Mouse (Mus musculus) limb, embryonic 12.5 days (tissue): ENCODE results near the gene Zfp574. TPM values are rescaled to one million over a fixed set of nuclear protein-coding genes. Genes with fewer than 3 reads are reported as not detected.

Experiments used
- ATAC-seq: fragments of 200-750 bp; cut with Nextera tagmentation; 2 replicates; pipeline ENCODE4 v1.8.0; 2017; ENCODE audit warnings: low read depth, moderate TSS enrichment; ENCODE audit not compliant: insufficient number of reproducible peaks, insufficient read depth, low FRiP score, low TSS enrichment
- H3K27ac ChIP-seq: fragments of 300-500 bp; sonication (generic); 2 replicates; pipeline ENCODE4 v1.5.1; 2016; ENCODE audit warnings: mild to moderate bottlenecking, moderate library complexity
- H3K27me3 ChIP-seq: fragments of 300-500 bp; sonication (generic); 2 replicates; pipeline ENCODE4 v1.6.1; 2016; ENCODE audit warnings: mild to moderate bottlenecking, moderate library complexity
- H3K36me3 ChIP-seq: fragments of 300-500 bp; sonication (generic); 2 replicates; pipeline ENCODE4 v1.6.1; 2016; ENCODE audit warnings: mild to moderate bottlenecking, moderate library complexity
- H3K4me1 ChIP-seq: fragments of 300-500 bp; sonication (generic); replicated peaks from 2 replicates; pipeline ENCODE4 v1.6.1; 2016
- H3K4me2 ChIP-seq: fragments of 300-500 bp; sonication (generic); 2 replicates; pipeline ENCODE4 v1.6.1; 2016; ENCODE audit warnings: mild to moderate bottlenecking, moderate library complexity
- H3K4me3 ChIP-seq: fragments of 300-500 bp; sonication (generic); replicated peaks from 2 replicates; pipeline ENCODE4 v1.5.1; 2016; ENCODE audit warnings: mild to moderate bottlenecking
- H3K9ac ChIP-seq: fragments of 300-500 bp; sonication (generic); replicated peaks from 2 replicates; pipeline ENCODE4 v1.6.1; 2016; ENCODE audit warnings: mild to moderate bottlenecking, moderate library complexity
- H3K9me3 ChIP-seq: fragments of 300-500 bp; sonication (generic); 2 replicates; pipeline ENCODE4 v1.6.1; 2016; ENCODE audit warnings: mild to moderate bottlenecking, moderate library complexity
- WGBS: fragments of 180-500 bp; shearing (Covaris S2); methylation state at CpG from one replicate; pipeline ENCODE4 v1.1.7; 2016; 5-methylcytosine and 5-hydroxymethylcytosine counted together
- microRNA-seq: library from miRNA; unstranded; fragments of <30 nt; microRNA quantifications from one replicate; pipeline ENCODE4, GENCODE M21; 2017
- polyA plus RNA-seq: library from polyadenylated mRNA; unstranded; fragments of >200 nt; fragmentation: Nextera tagmentation; extraction: Ambion mirVana; gene quantifications from 2 replicates; pipeline ENCODE4 v1.2.1, GENCODE M21; 2016

Gene Zfp574
- polyA plus RNA-seq, 1 experiment from 2014 or later: 40.9 TPM

- ATAC-seq: no peak
- H3K9me3 ChIP-seq: no peaks in the 10 kb centered on the region
- H3K4me1 ChIP-seq: peaks cover 6% of the 10 kb centered on the region; the same call in 1 of the 2 replicates
- no peaks in the 10 kb centered on the region for H3K36me3 ChIP-seq
- no peak overlapping the region for H3K4me3 ChIP-seq
- peaks cover 24% of the 10 kb centered on the region for H3K27me3 ChIP-seq
- no peak overlapping the region for H3K27ac ChIP-seq
- H3K4me2 ChIP-seq: no peak overlapping the region
- no peak overlapping the region for H3K9ac ChIP-seq
- 62% methylated on average over 15 of the region's 25 CpGs for WGBS
Measured at GRCm38 (mm10) chr7:25120061-25120834, 47.9 kb downstream of the Zfp574 start.

DNA sequence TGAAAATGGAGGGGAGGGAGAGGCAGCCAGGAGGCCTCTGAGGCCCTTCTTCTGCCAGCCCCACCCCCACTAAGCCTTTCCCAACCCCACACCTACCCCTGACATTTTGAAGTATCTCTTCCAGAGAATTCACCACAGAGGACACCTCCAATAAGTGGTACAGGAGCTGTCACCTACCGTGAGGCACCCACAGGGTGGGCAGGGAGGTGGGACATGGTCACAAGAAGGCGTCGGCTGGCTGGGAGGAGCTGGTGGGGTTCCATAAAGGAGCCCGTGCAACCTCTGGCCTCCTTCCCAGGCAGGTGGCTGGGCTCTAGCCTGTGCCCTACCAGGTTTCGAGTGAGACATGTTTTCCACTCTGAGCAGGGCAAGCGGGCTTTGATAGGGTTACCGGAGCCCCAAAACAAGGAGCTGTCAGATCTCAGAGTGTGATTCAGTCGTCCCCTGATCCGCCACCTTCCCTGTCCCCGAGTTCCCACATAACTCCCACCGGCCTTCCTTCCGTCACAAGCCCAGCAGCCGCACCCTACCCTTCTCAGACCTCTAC is 48.9 kb downstream of the Zfp574 start:
- WGBS: 62% methylated on average over 13 of the region's 13 CpGs
- no peak for ATAC-seq
- H3K4me3 ChIP-seq: no peak overlapping the region

DNA sequence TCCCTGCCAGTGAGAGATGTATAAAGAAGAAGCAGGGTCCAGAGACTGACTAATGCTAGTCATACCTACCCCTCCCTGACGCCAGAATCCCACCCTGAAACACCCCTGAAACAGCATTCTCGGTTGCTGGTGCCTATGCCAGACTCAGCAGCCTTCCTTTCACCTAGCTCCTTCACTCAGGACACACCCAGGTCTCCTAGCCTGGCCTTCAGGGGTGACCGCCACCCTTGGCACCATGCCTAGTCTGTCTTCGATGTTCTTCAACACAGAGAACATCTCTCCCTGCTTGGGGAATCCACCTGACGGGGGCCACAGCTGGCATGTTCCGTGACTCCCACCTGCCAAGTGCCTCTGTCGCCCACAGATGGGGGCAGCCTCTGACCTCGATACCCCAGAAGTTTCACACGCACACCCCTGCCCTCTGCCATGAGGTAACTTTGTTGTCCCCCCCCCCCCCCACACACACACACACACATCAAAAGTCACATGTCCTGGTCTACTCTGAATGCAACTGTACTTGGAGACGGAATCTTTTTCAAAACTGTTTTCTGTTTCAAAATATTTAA is 53.4 kb downstream of the Zfp574 start:
- ATAC-seq: no peak
- H3K27ac ChIP-seq: no peak overlapping the region

More for the DNA sequence above, 48.9 kb downstream of the Zfp574 start:
- Histone ChIP-seq H3K36me3 (no peaks in the 10 kb centered on the region), H3K9ac (no peak overlapping the region), H3K27me3 (peaks cover 14% of the 10 kb centered on the region), H3K4me1 (0 out of 2 replicates have a peak, but pooled peaks cover 2% of the 10 kb centered on the region), H3K9me3 (no peaks in the 10 kb centered on the region), H3K4me2 (no peak overlapping the region), H3K27ac (no peak overlapping the region)

DNA sequence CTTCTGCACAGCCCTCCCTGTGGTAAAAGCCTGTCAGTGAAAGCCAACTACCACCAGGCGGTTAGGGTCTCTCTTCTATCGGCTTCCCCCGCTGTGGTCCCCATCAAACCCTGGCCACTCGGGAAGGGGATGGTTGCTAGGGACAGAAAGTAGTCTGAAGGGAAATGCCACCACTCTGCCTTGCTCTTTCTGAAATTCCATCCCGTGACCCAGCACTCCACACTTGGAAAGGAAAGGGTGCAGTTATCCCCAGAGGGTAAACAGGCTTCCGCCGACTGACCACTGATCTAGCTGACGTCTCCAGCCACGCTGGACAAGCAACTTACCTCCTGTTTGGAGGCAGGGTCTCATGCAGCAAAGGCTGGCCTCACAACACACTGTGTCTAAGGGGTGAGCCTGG is 55.6 kb downstream of the Zfp574 start:
- Histone ChIP-seq H3K4me2 (no peak overlapping the region), H3K27ac (no peak overlapping the region), H3K36me3 (no peaks in the 10 kb centered on the region), H3K9ac (no peak overlapping the region), H3K9me3 (no peaks in the 10 kb centered on the region), H3K27me3 (peaks cover 40% of the 10 kb centered on the region), H3K4me1 (peaks cover 9% of the 10 kb centered on the region; the same call in 1 of the 2 replicates), H3K4me3 (no peak overlapping the region)
- no peak for ATAC-seq
- 73% methylated on average over 9 of the region's 9 CpGs for WGBS

More for the DNA sequence above, 53.4 kb downstream of the Zfp574 start:
- Histone ChIP-seq H3K27me3 (peaks cover 26% of the 10 kb centered on the region), H3K4me1 (no peaks in the 10 kb centered on the region), H3K9me3 (no peaks in the 10 kb centered on the region), H3K4me2 (no peak overlapping the region), H3K36me3 (no peaks in the 10 kb centered on the region), H3K4me3 (no peak overlapping the region), H3K9ac (no peak overlapping the region)
- 83% methylated on average over 10 of the region's 10 CpGs for WGBS

DNA sequence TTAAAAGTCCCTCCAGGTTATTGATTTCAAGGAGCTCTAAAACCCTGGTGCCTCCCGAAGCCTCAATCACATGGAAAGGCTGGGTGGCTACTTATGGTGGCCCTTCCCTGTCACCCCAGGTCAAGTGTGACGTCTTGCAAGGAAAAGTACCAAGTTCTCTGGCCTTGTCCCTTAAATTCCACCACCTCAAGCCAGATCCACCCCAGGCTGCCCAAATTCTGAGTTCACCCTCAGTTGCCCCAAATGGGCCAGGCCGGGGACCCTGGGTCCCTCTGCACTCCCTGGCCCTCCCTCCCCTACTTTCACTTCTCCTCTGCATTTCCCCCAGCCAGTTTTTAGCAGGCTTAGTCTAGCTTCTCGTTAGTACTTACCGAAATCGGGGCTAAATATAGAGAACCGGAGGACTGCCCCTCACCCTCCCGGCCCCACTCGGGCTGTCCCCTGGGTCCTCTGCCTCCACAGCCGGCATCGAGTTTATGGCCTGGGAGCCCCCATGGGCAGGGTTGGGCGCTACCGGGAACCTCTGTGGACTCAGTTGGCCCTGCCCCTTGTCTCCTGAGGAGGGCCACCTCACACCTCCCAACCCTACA is 57.1 kb downstream of the Zfp574 start:
- 50% methylated on average over 13 of the region's 13 CpGs for WGBS
- H3K4me1 ChIP-seq: peaks cover 9% of the 10 kb centered on the region; the same call in 1 of the 2 replicates
- H3K27ac ChIP-seq: no peak overlapping the region
- peaks cover 55% of the 10 kb centered on the region for H3K27me3 ChIP-seq
- no peak overlapping the region for H3K4me2 ChIP-seq
- H3K36me3 ChIP-seq: no peaks in the 10 kb centered on the region
- no peak overlapping the region for H3K9ac ChIP-seq
- no peak for ATAC-seq
- no peaks in the 10 kb centered on the region for H3K9me3 ChIP-seq
- no peak overlapping the region for H3K4me3 ChIP-seq

GRCm38 (mm10) chr7:25130565-25130964 is 58.2 kb downstream of the Zfp574 start:
- ATAC-seq: no peak
- Histone ChIP-seq H3K4me3 (no peak overlapping the region), H3K27me3 (peaks cover 66% of the 10 kb centered on the region), H3K9me3 (peaks cover 2% of the 10 kb centered on the region), H3K4me2 (no peak overlapping the region), H3K9ac (no peak overlapping the region), H3K27ac (no peak overlapping the region), H3K4me1 (peaks cover 9% of the 10 kb centered on the region; the same call in 1 of the 2 replicates), H3K36me3 (no peaks in the 10 kb centered on the region)
- 77% methylated on average over 11 of the region's 11 CpGs for WGBS

GRCm38 (mm10) chr7:25131247-25131646 is 58.9 kb downstream of the Zfp574 start:
- Histone ChIP-seq H3K4me2 (no peak overlapping the region), H3K36me3 (no peaks in the 10 kb centered on the region), H3K9me3 (peaks cover 5% of the 10 kb centered on the region), H3K27ac (no peak overlapping the region), H3K27me3 (peaks cover 72% of the 10 kb centered on the region), H3K4me3 (no peak overlapping the region), H3K9ac (no peak overlapping the region), H3K4me1 (peaks cover 9% of the 10 kb centered on the region; the same call in 1 of the 2 replicates)
- ATAC-seq: no peak
- WGBS: 90% methylated on average over 11 of the region's 11 CpGs

DNA sequence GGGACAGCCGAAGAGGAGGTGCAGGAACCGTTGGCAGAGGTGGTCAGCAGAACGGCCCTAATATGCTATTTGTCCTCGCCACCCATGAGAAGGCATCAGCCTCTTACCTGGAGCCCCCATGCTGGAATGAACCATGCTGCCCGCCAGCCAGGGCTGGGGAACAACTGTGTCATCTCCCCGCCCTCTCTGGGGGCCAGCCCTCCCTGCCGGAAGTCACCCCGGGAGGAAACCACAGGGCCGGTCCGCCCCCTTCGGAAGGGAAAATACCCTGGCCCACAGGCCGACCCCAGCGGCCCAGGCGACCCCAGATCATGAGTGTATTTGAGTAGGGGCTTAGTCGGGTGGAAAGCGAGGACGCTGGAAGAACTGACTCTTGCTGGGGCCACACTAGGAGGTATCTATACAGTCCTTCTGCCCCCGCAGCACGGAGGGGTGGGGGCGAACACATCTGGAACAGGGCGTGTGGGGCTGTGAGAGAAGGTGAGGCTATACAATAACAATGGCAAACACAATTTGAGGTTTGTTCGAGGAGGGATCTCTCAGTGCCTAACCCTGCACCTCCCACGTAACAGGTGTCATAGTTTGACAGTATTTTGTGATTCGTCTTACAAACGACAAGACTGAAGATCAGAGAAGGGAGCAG is 60.1 kb downstream of the Zfp574 start:
- H3K9me3 ChIP-seq: peaks cover 5% of the 10 kb centered on the region
- 0 out of 2 replicates have a peak overlapping the region, but pooled peaks have one; percentile 7 for H3K4me3 ChIP-seq
- no peak overlapping the region for H3K9ac ChIP-seq
- H3K4me1 ChIP-seq: peaks cover 9% of the 10 kb centered on the region; the same call in 1 of the 2 replicates
- H3K27me3 ChIP-seq: peaks cover 75% of the 10 kb centered on the region
- peak overlapping the region; percentile 34; the same call in 1 of the 2 replicates for H3K4me2 ChIP-seq
- no peaks in the 10 kb centered on the region for H3K36me3 ChIP-seq
- ATAC-seq: 0 out of 2 replicates have a peak, but pooled peaks have one; percentile 19
- no peak overlapping the region for H3K27ac ChIP-seq
- WGBS: 8% methylated on average over 25 of the region's 25 CpGs

Small RNA genes within 50 kb of the gene (microRNA-seq; reads per million reads assigned to microRNA genes)
- not detected for gene Mir6537

Other genes starting within 250 kb of the Zfp574 start
- 14.2 and 22.2 TPM in 2 replicates for gene Gm9844, start 210.4 kb upstream of the Zfp574 start, polyA plus RNA-seq
- not detected in 2 replicates for gene Lypd4, start 202.6 kb upstream of the Zfp574 start, polyA plus RNA-seq
- not detected in 2 replicates for gene Dmrtc2, start 202.5 kb upstream of the Zfp574 start, polyA plus RNA-seq
- gene Rps19, start 188.2 kb upstream of the Zfp574 start, polyA plus RNA-seq: 2,324 and 2,343 TPM in 2 replicates
- gene Cd79a, start 175.2 kb upstream of the Zfp574 start, polyA plus RNA-seq: 0.51 and 0.86 TPM in 2 replicates
- gene Arhgef1, start 169.7 kb upstream of the Zfp574 start, polyA plus RNA-seq: 119 and 126 TPM in 2 replicates
- not detected in 2 replicates for gene Gm4881, start 128.1 kb upstream of the Zfp574 start, polyA plus RNA-seq
- gene Rabac1, start 99.8 kb upstream of the Zfp574 start, polyA plus RNA-seq: 88.0 and 91.1 TPM in 2 replicates
- gene Atp1a3, start 66.6 kb upstream of the Zfp574 start, polyA plus RNA-seq: 0.38 and 0.59 TPM in 2 replicates
- 12.4 and 15.0 TPM in 2 replicates for gene Grik5, start 221 bp upstream of the Zfp574 start, polyA plus RNA-seq
- gene Pou2f2, start 107.2 kb downstream of the Zfp574 start, polyA plus RNA-seq: 2.7 and 2.9 TPM in 2 replicates
- gene Dedd2, start 148.0 kb downstream of the Zfp574 start, polyA plus RNA-seq: 12.2 and 13.6 TPM in 2 replicates
- gene Zfp526, start 148.9 kb downstream of the Zfp574 start, polyA plus RNA-seq: 3.1 and 3.4 TPM in 2 replicates
- 16.9 and 19.4 TPM in 2 replicates for gene Gsk3a, start 165.3 kb downstream of the Zfp574 start, polyA plus RNA-seq
- gene Erf, start 178.2 kb downstream of the Zfp574 start, polyA plus RNA-seq: 22.3 and 24.3 TPM in 2 replicates
- 34.9 and 38.7 TPM in 2 replicates for gene Cic, start 195.1 kb downstream of the Zfp574 start, polyA plus RNA-seq
- gene Pafah1b3, start 225.4 kb downstream of the Zfp574 start, polyA plus RNA-seq: 288 and 295 TPM in 2 replicates
- 0.66 and 0.86 TPM in 2 replicates for gene Prr19, start 228.8 kb downstream of the Zfp574 start, polyA plus RNA-seq
- 1.1 and 1.3 TPM in 2 replicates for gene Tmem145, start 233.5 kb downstream of the Zfp574 start, polyA plus RNA-seq
- gene Megf8, start 244.6 kb downstream of the Zfp574 start, polyA plus RNA-seq: 21.6 and 21.7 TPM in 2 replicates